Mouse (Mus musculus) heart, embryonic 15.5 days (tissue): ENCODE measurements around the gene Srf. TPM values are rescaled to one million over a fixed set of nuclear protein-coding genes. Genes with fewer than 3 reads are reported as not detected.
A peak's percentile ranks its signal among the peaks of the same experiment; 100 is the strongest.

Experiments
- ATAC-seq: fragments of 200-750 bp; cut with Nextera tagmentation; replicated peaks from 2 replicates; pipeline ENCODE4 v1.8.0; 2017; ENCODE audit warnings: low read depth, moderate TSS enrichment; ENCODE audit not compliant: insufficient number of reproducible peaks, insufficient read depth, low FRiP score
- H3K27ac ChIP-seq: fragments of 300-500 bp; sonication (generic); 2 replicates; pipeline ENCODE4 v1.5.1; 2015; ENCODE audit warnings: mild to moderate bottlenecking, inconsistent platforms
- H3K27me3 ChIP-seq: fragments of 300-500 bp; sonication (generic); 2 replicates; pipeline ENCODE4 v1.6.1; 2015; ENCODE audit warnings: inconsistent platforms
- H3K36me3 ChIP-seq: fragments of 300-500 bp; sonication (generic); 2 replicates; pipeline ENCODE4 v1.6.1; 2015; ENCODE audit warnings: mild to moderate bottlenecking, inconsistent platforms
- H3K4me1 ChIP-seq: fragments of 300-500 bp; sonication (generic); replicated peaks from 2 replicates; pipeline ENCODE4 v1.6.1; 2015; ENCODE audit warnings: inconsistent platforms
- H3K4me2 ChIP-seq: fragments of 300-500 bp; sonication (generic); 2 replicates; pipeline ENCODE4 v1.6.1; 2015; ENCODE audit warnings: inconsistent platforms, mild to moderate bottlenecking, moderate library complexity
- H3K4me3 ChIP-seq: fragments of 300-500 bp; sonication (generic); 2 replicates; pipeline ENCODE4 v1.5.1; 2015; ENCODE audit warnings: mild to moderate bottlenecking, inconsistent platforms
- H3K9ac ChIP-seq: fragments of 300-500 bp; sonication (generic); 2 replicates; pipeline ENCODE4 v1.6.1; 2015; ENCODE audit warnings: mild to moderate bottlenecking, inconsistent platforms
- H3K9me3 ChIP-seq: fragments of 300-500 bp; sonication (generic); replicated peaks from 2 replicates; pipeline ENCODE4 v1.6.1; 2016; ENCODE audit warnings: inconsistent platforms
- WGBS: fragments of 180-500 bp; shearing (Covaris S2); methylation state at CpG from one replicate; pipeline ENCODE4 v1.1.7; 2015; ENCODE audit warnings: mixed read lengths; 5-methylcytosine and 5-hydroxymethylcytosine counted together
- polyA plus RNA-seq: library from polyadenylated mRNA; unstranded; fragments of >200 nt; fragmentation: Nextera tagmentation; extraction: Ambion mirVana; gene quantifications from 2 replicates; pipeline ENCODE4 v1.2.1, GENCODE M21; 2015

Gene Srf
- polyA plus RNA-seq, 1 experiment from 2014 or later, result 8.7 TPM

- peaks cover 39% of the 10 kb centered on the region for H3K4me1 ChIP-seq
- under 1% methylated on average over 61 of the region's 75 CpGs for WGBS
- peaks cover 25% of the 10 kb centered on the region for H3K36me3 ChIP-seq
- H3K4me3 ChIP-seq, result peak overlapping the region; percentile 96
- H3K9ac ChIP-seq, result peak overlapping the region; percentile 100
- no peaks in the 10 kb centered on the region for H3K27me3 ChIP-seq
- peak overlapping the region; percentile 96 for H3K27ac ChIP-seq
- H3K4me2 ChIP-seq, result peak overlapping the region; percentile 74
- no peaks in the 10 kb centered on the region for H3K9me3 ChIP-seq
- no peak for ATAC-seq
Observed at GRCm38 (mm10) chr17:46554977-46555672, 850 bp downstream of the Srf start.

DNA sequence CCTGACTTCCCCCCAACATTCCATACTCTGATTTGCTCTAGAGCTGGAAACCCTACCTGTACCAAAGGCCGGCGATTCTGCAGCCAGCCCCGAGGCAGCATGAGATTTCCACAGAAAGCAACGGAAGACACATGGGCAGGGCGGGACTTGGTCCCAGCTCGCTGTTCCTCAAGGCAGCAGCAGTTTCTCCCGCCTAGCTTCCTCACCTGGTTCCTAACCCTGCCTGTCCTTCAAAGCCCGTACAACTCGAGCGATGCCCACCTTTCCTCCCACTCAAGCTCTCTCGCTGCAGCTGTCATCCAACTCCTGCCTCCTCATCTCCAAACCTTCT, 1.4 kb downstream of the Srf start:
- peak overlapping the region; percentile 96 for H3K27ac ChIP-seq
- H3K36me3 ChIP-seq, result peaks cover 30% of the 10 kb centered on the region
- H3K4me1 ChIP-seq, result peaks cover 39% of the 10 kb centered on the region
- peak overlapping the region; percentile 100 for H3K9ac ChIP-seq
- H3K9me3 ChIP-seq, result no peaks in the 10 kb centered on the region
- WGBS, result 1% methylated on average over 11 of the region's 11 CpGs
- peak overlapping the region; percentile 96 for H3K4me3 ChIP-seq
- no peak for ATAC-seq
- no peaks in the 10 kb centered on the region for H3K27me3 ChIP-seq
- peak overlapping the region; percentile 74 for H3K4me2 ChIP-seq

GRCm38 (mm10) chr17:46553926-46554325, 2.0 kb downstream of the Srf start:
- H3K27me3 ChIP-seq, result no peaks in the 10 kb centered on the region
- H3K9me3 ChIP-seq, result no peaks in the 10 kb centered on the region
- H3K36me3 ChIP-seq, result peaks cover 35% of the 10 kb centered on the region
- WGBS, result 40% methylated on average over 3 of the region's 3 CpGs
- H3K27ac ChIP-seq, result peak overlapping the region; percentile 96
- peak overlapping the region; percentile 74 for H3K4me2 ChIP-seq
- ATAC-seq, result no peak
- peak overlapping the region; percentile 96 for H3K4me3 ChIP-seq
- peak overlapping the region; percentile 100 for H3K9ac ChIP-seq
- peaks cover 39% of the 10 kb centered on the region for H3K4me1 ChIP-seq

DNA sequence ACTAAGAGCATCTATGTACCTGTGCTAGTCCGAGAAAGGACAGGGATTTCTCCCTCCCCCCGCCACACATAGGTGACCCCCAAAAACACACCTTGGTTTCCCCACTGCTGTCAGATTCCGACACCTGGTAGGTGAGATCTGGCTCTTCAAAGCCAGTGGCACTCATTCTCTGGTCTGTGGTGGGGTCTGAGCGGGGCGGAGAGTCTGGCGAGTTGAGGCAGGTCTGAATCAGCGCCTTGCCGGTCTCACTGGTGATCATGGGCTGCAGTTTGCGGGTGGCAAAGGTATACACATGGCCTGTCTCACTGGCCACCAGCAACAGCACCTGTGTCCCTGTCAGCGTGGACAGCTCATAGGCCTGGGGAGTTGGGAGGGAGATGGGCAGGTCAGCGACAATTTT, 2.5 kb downstream of the Srf start:
- Histone ChIP-seq H3K4me1 (peaks cover 40% of the 10 kb centered on the region), H3K4me3 (peak overlapping the region; percentile 96), H3K9me3 (no peaks in the 10 kb centered on the region), H3K9ac (peak overlapping the region; percentile 100), H3K27ac (peak overlapping the region; percentile 96), H3K4me2 (peak overlapping the region; percentile 74), H3K36me3 (peaks cover 40% of the 10 kb centered on the region), H3K27me3 (no peaks in the 10 kb centered on the region)
- ATAC-seq, result no peak
- 23% methylated on average over 11 of the region's 11 CpGs for WGBS

DNA sequence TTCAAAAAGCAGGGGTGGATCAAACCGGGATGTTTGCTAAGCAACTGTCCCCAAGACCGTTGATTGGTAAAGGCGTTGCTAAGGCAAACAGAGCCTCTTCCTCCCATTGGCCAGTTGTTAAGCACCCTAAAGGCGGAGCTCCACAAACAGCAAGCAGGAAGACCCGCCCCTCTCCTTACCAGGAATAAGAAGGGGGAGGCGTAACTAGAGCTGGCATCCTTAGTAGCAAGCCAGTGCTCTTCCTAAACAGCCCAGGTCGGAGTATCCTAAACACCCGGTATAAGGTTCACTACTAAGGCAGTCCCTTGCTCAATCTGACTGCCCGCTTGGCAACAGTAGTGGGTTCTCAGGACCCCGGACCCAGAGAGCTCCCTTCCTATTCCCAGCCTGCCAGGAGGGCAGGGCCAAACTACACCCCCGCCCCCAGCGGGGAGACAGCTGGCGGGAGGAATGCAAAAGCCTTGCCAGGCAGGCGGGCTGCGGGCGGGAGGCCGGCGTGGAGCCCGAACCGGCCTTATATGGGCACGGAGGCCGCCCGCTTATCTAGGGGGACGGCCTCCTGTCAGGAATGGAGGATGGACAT, 3.0 kb downstream of the Srf start:
- no peaks in the 10 kb centered on the region for H3K9me3 ChIP-seq
- peaks cover 44% of the 10 kb centered on the region for H3K4me1 ChIP-seq
- H3K9ac ChIP-seq, result no peak overlapping the region
- peak overlapping the region; percentile 96 for H3K4me3 ChIP-seq
- peak overlapping the region; percentile 96 for H3K27ac ChIP-seq
- H3K27me3 ChIP-seq, result no peaks in the 10 kb centered on the region
- 6% methylated on average over 24 of the region's 24 CpGs for WGBS
- ATAC-seq, result peak; percentile 70
- H3K4me2 ChIP-seq, result peak overlapping the region; percentile 74
- peaks cover 43% of the 10 kb centered on the region for H3K36me3 ChIP-seq

GRCm38 (mm10) chr17:46552151-46552550, 3.8 kb downstream of the Srf start:
- H3K4me1 ChIP-seq, result peaks cover 43% of the 10 kb centered on the region

DNA sequence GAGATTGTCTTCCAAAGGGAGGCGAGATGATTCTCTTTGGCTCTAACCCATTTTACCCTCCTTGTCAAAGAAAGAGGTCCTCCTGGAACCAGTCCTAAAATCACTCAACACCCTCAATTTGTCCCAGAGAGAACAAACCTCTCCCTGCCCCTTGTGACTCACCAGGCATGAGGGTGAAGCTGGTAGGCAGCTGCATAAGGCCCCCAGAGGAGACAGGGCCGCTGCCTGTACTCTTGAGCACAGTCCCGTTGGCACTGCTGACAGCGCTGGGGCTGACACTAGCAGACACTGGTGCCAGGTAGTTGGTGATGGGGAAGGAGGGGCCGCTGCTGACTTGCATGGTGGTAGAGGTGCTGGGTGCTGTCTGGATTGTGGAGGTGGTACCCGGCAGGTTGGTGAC, 4.6 kb downstream of the Srf start:
- H3K4me1 ChIP-seq, result peaks cover 45% of the 10 kb centered on the region
- H3K36me3 ChIP-seq, result peaks cover 43% of the 10 kb centered on the region
- no peak for ATAC-seq

More at GRCm38 (mm10) chr17:46552151-46552550, 3.8 kb downstream of the Srf start:
- no peaks in the 10 kb centered on the region for H3K9me3 ChIP-seq
- peaks cover 43% of the 10 kb centered on the region for H3K36me3 ChIP-seq
- no peak for ATAC-seq
- peak overlapping the region; percentile 96 for H3K4me3 ChIP-seq
- 0 out of 2 replicates have a peak overlapping the region, but pooled peaks have one; percentile 5 for H3K9ac ChIP-seq
- H3K27me3 ChIP-seq, result no peaks in the 10 kb centered on the region
- peak overlapping the region; percentile 96 for H3K27ac ChIP-seq
- WGBS, result 83% methylated on average over 7 of the region's 7 CpGs
- peak overlapping the region; percentile 74 for H3K4me2 ChIP-seq

GRCm38 (mm10) chr17:46550904-46551303, 5.1 kb downstream of the Srf start:
- 85% methylated on average over 7 of the region's 7 CpGs for WGBS
- H3K9me3 ChIP-seq, result no peaks in the 10 kb centered on the region
- H3K4me1 ChIP-seq, result peaks cover 48% of the 10 kb centered on the region
- H3K27ac ChIP-seq, result no peak overlapping the region
- H3K9ac ChIP-seq, result no peak overlapping the region
- ATAC-seq, result no peak
- H3K4me2 ChIP-seq, result no peak overlapping the region
- H3K27me3 ChIP-seq, result no peaks in the 10 kb centered on the region
- H3K4me3 ChIP-seq, result no peak overlapping the region
- H3K36me3 ChIP-seq, result peaks cover 43% of the 10 kb centered on the region

More for the DNA sequence above, 4.6 kb downstream of the Srf start:
- Histone ChIP-seq H3K9ac (no peak overlapping the region), H3K27ac (0 out of 2 replicates have a peak overlapping the region, but pooled peaks have one; percentile 0), H3K27me3 (no peaks in the 10 kb centered on the region), H3K9me3 (no peaks in the 10 kb centered on the region), H3K4me3 (no peak overlapping the region), H3K4me2 (no peak overlapping the region)
- 74% methylated on average over 6 of the region's 6 CpGs for WGBS

DNA sequence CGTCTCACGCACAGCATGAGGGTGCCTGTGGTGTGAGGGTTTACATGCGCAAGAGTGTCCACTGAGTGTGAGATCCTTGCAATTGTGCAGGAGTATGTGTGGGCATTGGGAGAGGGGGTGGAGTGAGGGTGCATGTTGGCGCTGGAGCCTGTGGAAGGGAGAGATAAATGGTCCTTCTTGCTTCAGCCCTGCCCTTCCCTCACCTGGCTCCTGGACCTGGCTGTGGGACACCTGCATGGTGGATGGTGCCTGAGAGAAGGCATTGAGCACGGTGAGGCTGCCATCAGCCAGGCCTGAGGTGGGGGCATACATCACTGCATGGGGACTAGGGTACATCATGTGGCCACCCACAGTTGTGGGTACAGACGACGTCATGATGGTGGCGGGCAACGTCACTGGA, 6.3 kb downstream of the Srf start:
- Histone ChIP-seq H3K4me2 (no peak overlapping the region), H3K27ac (no peak overlapping the region), H3K9ac (no peak overlapping the region), H3K4me3 (no peak overlapping the region), H3K27me3 (no peaks in the 10 kb centered on the region), H3K36me3 (peaks cover 43% of the 10 kb centered on the region), H3K9me3 (no peaks in the 10 kb centered on the region), H3K4me1 (peaks cover 51% of the 10 kb centered on the region)
- WGBS, result 83% methylated on average over 9 of the region's 9 CpGs
- no peak for ATAC-seq

- Histone ChIP-seq H3K27ac (no peak overlapping the region), H3K4me2 (no peak overlapping the region), H3K27me3 (no peaks in the 10 kb centered on the region), H3K4me1 (peaks cover 51% of the 10 kb centered on the region), H3K4me3 (no peak overlapping the region), H3K36me3 (peaks cover 43% of the 10 kb centered on the region), H3K9me3 (no peaks in the 10 kb centered on the region), H3K9ac (no peak overlapping the region)
- WGBS, result 33% methylated on average over 8 of the region's 8 CpGs
- no peak for ATAC-seq
Observed at GRCm38 (mm10) chr17:46549193-46549592, 6.8 kb downstream of the Srf start.

DNA sequence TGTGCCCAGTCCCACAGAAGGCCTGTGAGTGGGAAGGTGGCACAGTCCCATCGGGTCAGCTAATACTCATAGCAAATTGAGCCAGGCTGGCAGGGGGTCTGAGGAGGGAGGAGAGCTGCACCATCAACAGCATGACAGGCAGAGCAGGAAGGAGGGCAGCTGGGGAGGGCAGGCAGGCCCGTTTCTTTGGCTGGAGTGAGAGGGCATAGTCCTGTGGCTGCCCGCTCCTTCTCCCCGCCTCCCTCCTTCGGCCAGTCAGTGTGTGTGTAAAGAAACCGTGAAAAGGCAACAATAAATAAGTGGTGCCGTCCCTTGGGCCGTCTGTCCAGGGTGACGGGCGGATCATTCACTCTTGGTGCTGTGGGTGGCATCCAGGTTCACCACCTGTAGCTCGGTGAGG, 7.2 kb downstream of the Srf start:
- Histone ChIP-seq H3K36me3 (peaks cover 43% of the 10 kb centered on the region), H3K9ac (no peak overlapping the region), H3K9me3 (no peaks in the 10 kb centered on the region), H3K27me3 (no peaks in the 10 kb centered on the region), H3K4me3 (no peak overlapping the region), H3K4me1 (peaks cover 46% of the 10 kb centered on the region), H3K4me2 (no peak overlapping the region), H3K27ac (no peak overlapping the region)
- WGBS, result 76% methylated on average over 11 of the region's 11 CpGs
- ATAC-seq, result no peak

GRCm38 (mm10) chr17:46547923-46548322, 8.1 kb downstream of the Srf start:
- Histone ChIP-seq H3K4me1 (peaks cover 41% of the 10 kb centered on the region), H3K27me3 (no peaks in the 10 kb centered on the region), H3K4me3 (no peak overlapping the region), H3K9ac (no peak overlapping the region), H3K27ac (no peak overlapping the region), H3K9me3 (no peaks in the 10 kb centered on the region), H3K4me2 (no peak overlapping the region), H3K36me3 (peaks cover 43% of the 10 kb centered on the region)
- no peak for ATAC-seq
- 23% methylated on average over 3 of the region's 3 CpGs for WGBS
